Mouse (Mus musculus) CH12.LX (cell line): ENCODE data around the gene Tmem69. TPM values are rescaled to one million over a fixed set of nuclear protein-coding genes. Genes with fewer than 3 reads are reported as not detected.

Experiments used
- DNase-seq: peaks from one replicate; pipeline ENCODE4 v3.0.0-alpha.2; 2013; ENCODE audit errors: extremely low read depth
- H3K27ac ChIP-seq: 2 replicates; pipeline ENCODE4 v1.5.1; 2012; ENCODE audit warnings: low read depth, mild to moderate bottlenecking, control low read depth, moderate library complexity; ENCODE audit not compliant: insufficient read depth
- H3K27me3 ChIP-seq: replicated peaks from 2 replicates; pipeline ENCODE3; 2012; ENCODE audit warnings: inconsistent platforms
- H3K36me3 ChIP-seq, 2 experiments: replicated peaks in 1 of 2; 2 replicates each; pipeline versions ENCODE3 to v1.6.1; 2012; ENCODE audit warnings: inconsistent platforms in 1 of 2, low read length in 1 of 2, mild to moderate bottlenecking in 1 of 2, mixed read lengths in 1 of 2, moderate library complexity in 1 of 2; ENCODE audit not compliant: control insufficient read depth in 1 of 2, insufficient read depth in 1 of 2
- H3K4me1 ChIP-seq, 2 experiments: 2 replicates each; pipeline ENCODE4 v1.6.1; 2012; ENCODE audit warnings: inconsistent platforms in 1 of 2, moderate library complexity in 1 of 2; ENCODE audit not compliant: insufficient read depth in 2 of 2, control insufficient read depth in 1 of 2
- H3K4me2 ChIP-seq: 2 replicates; pipeline ENCODE4 v1.6.1; 2012; ENCODE audit warnings: low read depth, mild to moderate bottlenecking, control low read depth; ENCODE audit not compliant: poor library complexity, insufficient read depth, severe bottlenecking
- H3K4me3 ChIP-seq, 3 experiments: fragments of 150-350 bp in 1 of 3; sonication (generic) in 1 of 3; replicated peaks in 1 of 3; 2 replicates each; pipeline versions ENCODE3 to v1.5.1; 2011 to 2012; ENCODE audit warnings: low read depth in 2 of 3, low read length in 2 of 3, mild to moderate bottlenecking in 2 of 3, moderate library complexity in 2 of 3, control low read depth in 1 of 3, improper control_type of control experiment in 1 of 3, inconsistent platforms in 1 of 3, mixed read lengths in 1 of 3; ENCODE audit not compliant: poor library complexity in 1 of 3
- H3K79me2 ChIP-seq: replicated peaks from 2 replicates; pipeline ENCODE4 v1.6.1; 2012; ENCODE audit warnings: mild to moderate bottlenecking, moderate library complexity; ENCODE audit not compliant: control insufficient read depth, poor library complexity, insufficient read depth, severe bottlenecking; ENCODE audit errors: extremely low read depth
- H3K9ac ChIP-seq: 2 replicates; pipeline ENCODE4 v1.6.1; 2012; ENCODE audit warnings: low read depth, mild to moderate bottlenecking, control low read depth, moderate library complexity; ENCODE audit not compliant: insufficient read depth
- H3K9me3 ChIP-seq: replicated peaks from 2 replicates; pipeline ENCODE3; 2012; ENCODE audit warnings: low read length, inconsistent platforms, mixed read lengths
- BHLHE40 ChIP-seq: IDR thresholded peaks from 2 replicates; pipeline ENCODE4 v1.6.1; 2011; ENCODE audit warnings: mild to moderate bottlenecking, low read depth, low read length, improper control_type of control experiment
- CHD2 ChIP-seq: IDR thresholded peaks from 2 replicates; pipeline ENCODE4 v1.6.1; 2011; ENCODE audit warnings: low read length, improper control_type of control experiment
- CTCF ChIP-seq, 2 experiments: IDR thresholded peaks in 1 of 2; conservative IDR thresholded peaks in 1 of 2; 2 replicates each; pipeline ENCODE4 v1.5.1; 2011 to 2012; ENCODE audit warnings: low read depth in 2 of 2, low read length in 2 of 2, improper control_type of control experiment in 1 of 2, inconsistent platforms in 1 of 2, mild to moderate bottlenecking in 1 of 2, moderate library complexity in 1 of 2
- E2F4 ChIP-seq: IDR thresholded peaks from 2 replicates; pipeline ENCODE4 v1.6.1; 2011; ENCODE audit warnings: low read depth, low read length, improper control_type of control experiment; ENCODE audit not compliant: insufficient replicate concordance
- HCFC1 ChIP-seq: IDR thresholded peaks from 2 replicates; pipeline ENCODE4 v1.6.1; 2012; ENCODE audit warnings: low read depth, mild to moderate bottlenecking, inconsistent platforms, low read length, improper control_type of control experiment
- IRF4 ChIP-seq: IDR thresholded peaks from 2 replicates; pipeline ENCODE4 v1.6.1; 2014; ENCODE audit warnings: low read depth, mild to moderate bottlenecking, inconsistent platforms, low read length, improper control_type of control experiment
- JUN ChIP-seq: IDR thresholded peaks from 2 replicates; pipeline ENCODE4 v1.6.1; 2011; ENCODE audit warnings: low read depth, mild to moderate bottlenecking, low read length, improper control_type of control experiment, moderate library complexity; ENCODE audit not compliant: insufficient read depth
- JUND ChIP-seq: conservative IDR thresholded peaks from 2 replicates; pipeline ENCODE4 v1.6.1; 2011; ENCODE audit warnings: low read depth, low read length, improper control_type of control experiment
- KAT2A ChIP-seq: IDR thresholded peaks from 2 replicates; pipeline ENCODE4 v1.6.1; 2012; ENCODE audit warnings: low read length, improper control_type of control experiment, inconsistent platforms; ENCODE audit not compliant: insufficient replicate concordance
- MAFK ChIP-seq: IDR thresholded peaks from 2 replicates; pipeline ENCODE4 v1.6.1; 2011; ENCODE audit warnings: low read length, improper control_type of control experiment; ENCODE audit not compliant: insufficient replicate concordance
- MAX ChIP-seq: IDR thresholded peaks from 2 replicates; pipeline ENCODE4 v1.6.1; 2011; ENCODE audit warnings: low read length, improper control_type of control experiment
- MAZ ChIP-seq: IDR thresholded peaks from 2 replicates; pipeline ENCODE4 v1.6.1; 2012; ENCODE audit warnings: low read depth, mild to moderate bottlenecking, inconsistent platforms, low read length, improper control_type of control experiment, moderate library complexity
- MEF2A ChIP-seq: IDR thresholded peaks from 2 replicates; pipeline ENCODE4 v1.6.1; 2014; ENCODE audit warnings: low read depth, mild to moderate bottlenecking, inconsistent platforms, low read length, improper control_type of control experiment, borderline replicate concordance
- MXI1 ChIP-seq: IDR thresholded peaks from 2 replicates; pipeline ENCODE4 v1.6.1; 2011; ENCODE audit warnings: mild to moderate bottlenecking, low read depth, low read length, improper control_type of control experiment
- MYC ChIP-seq: IDR thresholded peaks from 2 replicates; pipeline ENCODE4 v1.6.1; 2011; ENCODE audit warnings: low read depth, mild to moderate bottlenecking, improper control_type of control experiment, low read length
- NELFE ChIP-seq: IDR thresholded peaks from 2 replicates; pipeline ENCODE4 v1.6.1; 2011; ENCODE audit warnings: low read depth, low read length, improper control_type of control experiment
- NRF1 ChIP-seq: IDR thresholded peaks from 2 replicates; pipeline ENCODE4 v1.6.1; 2014; ENCODE audit warnings: low read depth, mild to moderate bottlenecking, inconsistent platforms, low read length, improper control_type of control experiment, moderate library complexity
- PAX5 ChIP-seq: IDR thresholded peaks from 2 replicates; pipeline ENCODE4 v1.6.1; 2012; ENCODE audit warnings: low read length, inconsistent platforms, mixed read lengths
- POLR2AphosphoS2 ChIP-seq: IDR thresholded peaks from 2 replicates; pipeline ENCODE4 v1.6.1; 2011; ENCODE audit warnings: low read depth, low read length, improper control_type of control experiment
- RAD21 ChIP-seq: IDR thresholded peaks from 2 replicates; pipeline ENCODE4 v1.6.1; 2011; ENCODE audit warnings: low read depth, mild to moderate bottlenecking, low read length, improper control_type of control experiment, moderate library complexity
- RCOR1 ChIP-seq: conservative IDR thresholded peaks from 2 replicates; pipeline ENCODE4 v1.6.1; 2012; ENCODE audit warnings: low read depth, mild to moderate bottlenecking, inconsistent platforms, low read length, improper control_type of control experiment
- SIN3A ChIP-seq: IDR thresholded peaks from 2 replicates; pipeline ENCODE4 v1.6.1; 2012; ENCODE audit warnings: low read length, improper control_type of control experiment, inconsistent platforms
- SMC3 ChIP-seq: IDR thresholded peaks from 2 replicates; pipeline ENCODE4 v1.6.1; 2011; ENCODE audit warnings: low read depth, low read length, improper control_type of control experiment
- TBP ChIP-seq: conservative IDR thresholded peaks from 2 replicates; pipeline ENCODE4 v1.6.1; 2011; ENCODE audit warnings: low read depth, low read length, improper control_type of control experiment
- TCF12 ChIP-seq: IDR thresholded peaks from 2 replicates; pipeline ENCODE4 v1.6.1; 2014; ENCODE audit warnings: low read depth, mild to moderate bottlenecking, inconsistent platforms, low read length, improper control_type of control experiment
- USF1 ChIP-seq: IDR thresholded peaks from 2 replicates; pipeline ENCODE4 v1.6.1; 2014; ENCODE audit warnings: low read depth, mild to moderate bottlenecking, inconsistent platforms, low read length, improper control_type of control experiment
- USF2 ChIP-seq: conservative IDR thresholded peaks from 2 replicates; pipeline ENCODE4 v1.6.1; 2011; ENCODE audit warnings: low read depth, low read length, improper control_type of control experiment
- dilution Hi-C: fragments of 300-500 bp; cut with MboI; formaldehyde crosslinking; loops from 2 replicates; pipeline ENCODE4 v1.14.3; 2020; ENCODE audit warnings: low sequenced_read_pairs; ENCODE audit not compliant: extremely low pct_unique_long_range_greater_than_20kb, extremely low pct_ligation_motif_present
- in situ Hi-C: fragments of 300-500 bp; cut with MboI; formaldehyde crosslinking; loops from 3 replicates; pipeline ENCODE4 v1.14.3; 2019; ENCODE audit warnings: low sequenced_read_pairs, low pct_ligation_motif_present, low pct_unique_long_range_greater_than_20kb, mixed read lengths
- polyA plus RNA-seq: library from polyadenylated mRNA; unstranded; fragments of >175 nt; gene quantifications from 2 replicates; pipeline ENCODE4 v1.2.1, GENCODE M21; 2012; ENCODE audit warnings: low read depth; ENCODE audit not compliant: insufficient read length
- total RNA-seq, 2 experiments: library from RNA; depleted of rRNA; stranded (reverse); fragments of 300-350 nt in 1 of 2; fragments of >200 nt in 1 of 2; gene quantifications; 2 replicates each; pipeline ENCODE4 v1.2.3; 2012 to 2014

Tmem69 gene
- total and polyA plus RNA-seq, 3 experiments: 5.3 to 29.2 (median 22.3) TPM

- dilution Hi-C loops: no loop called here
- Histone ChIP-seq H3K36me3 (peaks cover 11 to 34% of the 10 kb centered on the region in 2 experiments), H3K9ac (no peak overlapping the region), H3K79me2 (no peaks in the 10 kb centered on the region), H3K4me1 (no peaks in the 10 kb centered on the region), H3K4me2 (no peak overlapping the region), H3K27me3 (no peaks in the 10 kb centered on the region), H3K9me3 (no peaks in the 10 kb centered on the region), H3K4me3 (no peak overlapping the region), H3K27ac (no peak overlapping the region)
- in situ Hi-C loops: no loop called here
- DNase-seq: no peak
- TF ChIP-seq RCOR1 (no peak), CTCF (conservative IDR thresholded peaks at IDR 0.05 in 1 of 2, IDR thresholded peaks at IDR 0.05 in 1 of 2; ENCODE audit: low read depth in 2 of 2, low read length in 2 of 2) (no peak), E2F4 (no peak), USF2 (no peak)
Measured at GRCm38 (mm10) chr4:116537737-116538136, 18.0 kb downstream of the Tmem69 start.

GRCm38 (mm10) chr4:116536351-116536750, 19.4 kb downstream of the Tmem69 start:
- Histone ChIP-seq H3K27me3 (no peaks in the 10 kb centered on the region), H3K9ac (no peak overlapping the region), H3K27ac (no peak overlapping the region), H3K4me2 (no peak overlapping the region), H3K4me3 (no peak overlapping the region), H3K4me1 (no peaks in the 10 kb centered on the region), H3K9me3 (no peaks in the 10 kb centered on the region), H3K79me2 (no peaks in the 10 kb centered on the region), H3K36me3 (peaks cover 12 to 37% of the 10 kb centered on the region in 2 experiments)
- in situ Hi-C loops: no loop called here
- dilution Hi-C loops: no loop called here
- no peak for DNase-seq
- TF ChIP-seq RAD21 (no peak), MAX (no peak), JUN (no peak), PAX5 (no peak), KAT2A (no peak), MAFK (no peak), MEF2A (no peak), USF2 (no peak), MXI1 (no peak), SMC3 (no peak), NRF1 (no peak), NELFE (no peak)

DNA sequence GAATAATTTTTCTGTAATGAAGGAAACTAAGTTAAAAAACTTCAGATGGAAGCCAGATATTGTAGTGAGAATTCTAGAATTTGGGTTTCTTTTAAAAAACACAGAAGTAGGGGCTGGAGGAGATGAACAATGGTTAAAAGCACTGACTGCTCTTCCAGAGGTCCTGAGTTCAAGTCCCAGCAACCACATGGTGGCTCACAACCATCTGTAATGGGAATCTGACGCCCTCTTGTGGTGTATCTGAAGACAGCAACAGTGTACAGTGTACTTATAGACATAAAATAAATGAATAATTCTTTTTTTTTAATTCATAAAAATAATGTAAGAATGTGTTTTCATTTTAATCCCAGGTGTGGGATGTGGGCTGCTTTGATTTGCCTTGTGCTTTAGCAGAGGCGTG, 24.6 kb downstream of the Tmem69 start:
- no peaks in the 10 kb centered on the region for H3K4me1 ChIP-seq
- dilution Hi-C loops (no loop called here), in situ Hi-C loops (no loop called here)
- no peaks in the 10 kb centered on the region for H3K79me2 ChIP-seq
- no peak overlapping the region for H3K9ac ChIP-seq
- H3K9me3 ChIP-seq: peaks cover 2% of the 10 kb centered on the region
- H3K4me2 ChIP-seq: no peak overlapping the region
- no peaks in the 10 kb centered on the region for H3K27me3 ChIP-seq
- H3K4me3 ChIP-seq: no peak overlapping the region
- no peak overlapping the region for H3K27ac ChIP-seq
- DNase-seq: no peak
- peaks cover 17 to 45% of the 10 kb centered on the region in 2 experiments for H3K36me3 ChIP-seq
- TF ChIP-seq USF2 (no peak), MYC (no peak), MAZ (no peak), BHLHE40 (no peak), TBP (no peak), CTCF (conservative IDR thresholded peaks at IDR 0.05 in 1 of 2, IDR thresholded peaks at IDR 0.05 in 1 of 2; ENCODE audit: low read depth in 2 of 2, low read length in 2 of 2) (peak; percentile 23 to 42), SMC3 (peak; percentile 13; the same call in 1 of the 2 replicates), RAD21 (peak; percentile 22), SIN3A (no peak), USF1 (no peak), NRF1 (no peak), RCOR1 (no peak), JUND (no peak), HCFC1 (no peak), MAX (no peak), POLR2AphosphoS2 (no peak), JUN (no peak), IRF4 (no peak), CHD2 (no peak), TCF12 (no peak)
